Comparison of ENCODE assay signal across 7 mouse cellular contexts in the genomic region with DNA sequence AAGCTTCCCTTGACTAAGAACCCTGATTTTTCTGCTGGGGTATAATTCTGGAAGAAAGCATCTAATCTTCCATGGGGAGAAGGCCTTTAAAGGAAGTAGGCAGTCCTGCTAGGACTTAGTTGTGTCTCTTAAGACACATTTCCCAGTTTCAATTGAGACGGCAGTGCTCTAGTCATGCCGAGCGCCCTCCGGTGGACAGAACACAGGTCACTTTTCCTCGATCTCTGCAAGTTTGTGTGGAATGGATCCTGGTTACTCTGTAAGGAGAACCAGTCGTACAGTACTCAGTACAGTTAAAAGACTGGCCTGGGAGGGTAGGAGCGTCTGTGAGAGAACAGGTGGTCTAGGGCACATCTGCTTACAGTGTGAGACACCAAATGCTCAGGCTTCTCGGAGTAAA. TPM values are rescaled to one million over a fixed set of nuclear protein-coding genes. Genes with fewer than 3 reads are reported as not detected.
DNase-seq lines count a peak whose midpoint lies in the region; ATAC-seq and TF ChIP-seq lines count a peak whose summit lies in the region.

No protein-coding gene starts in this region.

- WGBS in heart, embryonic 14.5 days, result 21% methylated on average over 8 of the region's 8 CpGs
- 12% methylated on average over 8 of the region's 8 CpGs for WGBS in lung, embryonic 14.5 days

- DNase-seq in Muller cell, postnatal 12 days (ENCODE audit: inconsistent ontology term), result peak; percentile 49
- DNase-seq in kidney, postnatal 14 days, result peak; percentile 75
- DNase-seq in lung, embryonic 14.5 days, result peak; percentile 86
- DNase-seq in retina, embryonic 14.5 days (ENCODE audit: low spot score), result peak; percentile 84

- no peaks in the 10 kb centered on the region for H3K27me3 ChIP-seq in heart, embryonic 14.5 days (ENCODE audit: control insufficient read depth, insufficient read depth, low read length)
- no peaks in the 10 kb centered on the region for H3K27me3 ChIP-seq in lung, embryonic 14.5 days (ENCODE audit: insufficient read depth, low read length)

- peaks cover 30% of the 10 kb centered on the region for H3K4me1 ChIP-seq in brown adipose tissue, adult 24 weeks (ENCODE audit: control insufficient read depth, insufficient read depth, insufficient read length, low read length)
- H3K4me1 ChIP-seq in heart, embryonic 14.5 days (ENCODE audit: control insufficient read depth in 2 of 2, insufficient read depth in 2 of 2, low read length in 2 of 2), result peaks cover 8 to 60% of the 10 kb centered on the region in 2 experiments
- peaks cover 8% of the 10 kb centered on the region for H3K4me1 ChIP-seq in lung, embryonic 14.5 days (ENCODE audit: insufficient read depth)

- H3K36me3 ChIP-seq in heart, embryonic 14.5 days (ENCODE audit: control insufficient read depth, insufficient read depth, low read length), result peaks cover 19% of the 10 kb centered on the region; the same call in 1 of the 2 replicates
- H3K36me3 ChIP-seq in lung, embryonic 14.5 days (ENCODE audit: insufficient read depth), result peaks cover 12% of the 10 kb centered on the region

- 0 out of 2 replicates have a peak, but pooled peaks have one; percentile 35 for ATAC-seq in erythroid progenitor cell, adult 5-6 weeks (replicated peaks; ENCODE audit: low FRiP score, poor library complexity, severe bottlenecking)
- ATAC-seq in heart, embryonic 14.5 days (ENCODE audit: insufficient number of reproducible peaks, insufficient read depth, low FRiP score, low read depth), result no peak
- ATAC-seq in lung, embryonic 14.5 days (ENCODE audit: insufficient read depth), result no peak

- no peaks in the 10 kb centered on the region for H3K9me3 ChIP-seq in heart, embryonic 14.5 days (ENCODE audit: control insufficient read depth, low read length)
- H3K9me3 ChIP-seq in lung, embryonic 14.5 days (ENCODE audit: low read depth, low read length), result no peaks in the 10 kb centered on the region

- peak overlapping the region; percentile 80 for H3K4me2 ChIP-seq in heart, embryonic 14.5 days (ENCODE audit: low read length)
- H3K4me2 ChIP-seq in lung, embryonic 14.5 days, result peak overlapping the region; percentile 77

- peak overlapping the region; percentile 100 for H3K4me3 ChIP-seq in brown adipose tissue, adult 24 weeks (ENCODE audit: insufficient read depth, low read depth, low read length)
- H3K4me3 ChIP-seq in heart, embryonic 14.5 days (ENCODE audit: control insufficient read depth in 1 of 2, insufficient read depth in 1 of 2, low read depth in 1 of 2, low read length in 2 of 2), result peak overlapping the region; percentile 12 to 93; a peak in 2 of 4 replicates
- peak overlapping the region; percentile 93 for H3K4me3 ChIP-seq in lung, embryonic 14.5 days (ENCODE audit: low read depth, low read length)

- peak overlapping the region; percentile 95 for H3K9ac ChIP-seq in heart, embryonic 14.5 days (ENCODE audit: low read length)
- peak overlapping the region; percentile 97 for H3K9ac ChIP-seq in lung, embryonic 14.5 days

- H3K27ac ChIP-seq in brown adipose tissue, adult 24 weeks (replicated peaks; ENCODE audit: low read depth, low read length), result peak overlapping the region; percentile 6; the same call in 1 of the 2 replicates
- H3K27ac ChIP-seq in heart, embryonic 14.5 days (replicated peaks in 1 of 2; ENCODE audit: control insufficient read depth in 1 of 2, insufficient read depth in 1 of 2, low read depth in 2 of 2, low read length in 2 of 2), result 0 out of 4 replicates have a peak overlapping the region, but pooled peaks of 1 of the 2 experiments have one; percentile 17
- H3K27ac ChIP-seq in lung, embryonic 14.5 days (ENCODE audit: low read depth), result peak overlapping the region; percentile 47; the same call in 1 of the 2 replicates

- peak; percentile 74 for TF ChIP-seq CTCF in lung, embryonic 14.5 days (IDR thresholded peaks at IDR 0.05; ENCODE audit: low read depth)

RNA-seq across cellular contexts. Expression of gene Ctnnb1, which starts 7.3 kb away (rescaled TPM):
- polyA plus RNA-seq in brown adipose tissue, adult 24 weeks (2012; ENCODE audit: insufficient read depth, insufficient read length, missing spikeins), result 200 and 227 TPM in 2 replicates
- 221 and 237 TPM in 2 replicates for total RNA-seq in erythroid progenitor cell, adult 5-6 weeks (2015; ENCODE audit: low replicate concordance)
- 220 and 279 TPM in 2 replicates for total RNA-seq in erythroid progenitor cell, adult 5-6 weeks (2017; ENCODE audit: low replicate concordance)
- 436 and 437 TPM in 2 replicates for polyA plus RNA-seq in heart, embryonic 14.5 days (2014; fragmentation: Nextera tagmentation; extraction: Ambion mirVana)
- 701 and 711 TPM in 2 replicates for polyA plus RNA-seq in lung, embryonic 14.5 days (2014; fragmentation: Nextera tagmentation; extraction: Ambion mirVana)
